Mouse (Mus musculus) hindbrain, embryonic 11.5 days (tissue): ENCODE results near the gene Fam57b. TPM values are rescaled to one million over a fixed set of nuclear protein-coding genes. Genes with fewer than 3 reads are reported as not detected.

Source experiments
- polyA plus RNA-seq: library from polyadenylated mRNA; unstranded; fragments of >200 nt; fragmentation: Nextera tagmentation; extraction: Ambion mirVana; gene quantifications from 2 replicates; pipeline ENCODE4 v1.2.1, GENCODE M21; 2014

Fam57b gene
- polyA plus RNA-seq, 1 experiment from 2014 or later, result 16.3 TPM

Other genes starting within 250 kb of the Fam57b start
- gene Eif3c, start 231.3 kb upstream of the Fam57b start, polyA plus RNA-seq, result 187 and 194 TPM in 2 replicates
- 0.35 and 0.71 TPM in 2 replicates for gene Apobr, start 212.7 kb upstream of the Fam57b start, polyA plus RNA-seq
- gene Cln3, start 211.9 kb upstream of the Fam57b start, polyA plus RNA-seq, result 25.5 and 26.7 TPM in 2 replicates
- gene Il27, start 202.7 kb upstream of the Fam57b start, polyA plus RNA-seq, result not detected in 2 replicates
- gene Nupr1, start 166.8 kb upstream of the Fam57b start, polyA plus RNA-seq, result 1.3 and 2.4 TPM in 2 replicates
- 44.8 and 49.3 TPM in 2 replicates for gene Sgf29, start 148.4 kb upstream of the Fam57b start, polyA plus RNA-seq
- 0.25 and 0.52 TPM in 2 replicates for gene Sult1a1, start 121.2 kb upstream of the Fam57b start, polyA plus RNA-seq
- 164 and 176 TPM in 2 replicates for gene Bola2, start 102.3 kb upstream of the Fam57b start, polyA plus RNA-seq
- gene Slx1b, start 101.9 kb upstream of the Fam57b start, polyA plus RNA-seq, result 9.8 and 10.7 TPM in 2 replicates
- 45.3 and 47.8 TPM in 2 replicates for gene Coro1a, start 89.9 kb upstream of the Fam57b start, polyA plus RNA-seq
- gene Mapk3, start 38.1 kb upstream of the Fam57b start, polyA plus RNA-seq, result 47.2 and 51.8 TPM in 2 replicates
- gene Gdpd3, start 31.3 kb upstream of the Fam57b start, polyA plus RNA-seq, result 0.97 and 1.4 TPM in 2 replicates
- 114 and 119 TPM in 2 replicates for gene Ypel3, start 20.7 kb upstream of the Fam57b start, polyA plus RNA-seq
- 0.25 and 0.79 TPM in 2 replicates for gene Tbx6, start 16.2 kb upstream of the Fam57b start, polyA plus RNA-seq
- 313 and 330 TPM in 2 replicates for gene Ppp4c, start 5.2 kb upstream of the Fam57b start, polyA plus RNA-seq
- gene 4930451I11Rik, start 34.0 kb downstream of the Fam57b start, polyA plus RNA-seq, result not detected in 2 replicates
- 3.4 and 3.7 TPM in 2 replicates for gene Doc2a, start 49.7 kb downstream of the Fam57b start, polyA plus RNA-seq
- gene Hirip3, start 64.3 kb downstream of the Fam57b start, polyA plus RNA-seq, result 22.0 and 25.2 TPM in 2 replicates
- 89.3 and 89.4 TPM in 2 replicates for gene Ino80e, start 64.7 kb downstream of the Fam57b start, polyA plus RNA-seq
- 27.3 and 31.2 TPM in 2 replicates for gene Taok2, start 87.0 kb downstream of the Fam57b start, polyA plus RNA-seq
- gene Tmem219, start 125.2 kb downstream of the Fam57b start, polyA plus RNA-seq, result 25.3 and 28.6 TPM in 2 replicates
- 30.1 and 33.5 TPM in 2 replicates for gene Kctd13, start 131.2 kb downstream of the Fam57b start, polyA plus RNA-seq
- 0.90 and 0.92 TPM in 2 replicates for gene Asphd1, start 151.9 kb downstream of the Fam57b start, polyA plus RNA-seq
- gene Sez6l2, start 152.9 kb downstream of the Fam57b start, polyA plus RNA-seq, result 13.2 and 14.2 TPM in 2 replicates
- 68.9 and 69.5 TPM in 2 replicates for gene Cdipt, start 178.2 kb downstream of the Fam57b start, polyA plus RNA-seq
- 0.63 and 0.93 TPM in 2 replicates for gene Cdiptos, start 178.4 kb downstream of the Fam57b start, polyA plus RNA-seq
- 3.4 and 3.5 TPM in 2 replicates for gene Mvp, start 217.0 kb downstream of the Fam57b start, polyA plus RNA-seq
- gene Pagr1b, start 218.8 kb downstream of the Fam57b start, polyA plus RNA-seq, result not detected in 2 replicates
- gene Pagr1a, start 219.7 kb downstream of the Fam57b start, polyA plus RNA-seq, result 76.1 and 78.5 TPM in 2 replicates
- gene Gm42742, start 223.4 kb downstream of the Fam57b start, polyA plus RNA-seq, result 50.4 and 53.7 TPM in 2 replicates
- gene Prrt2, start 223.5 kb downstream of the Fam57b start, polyA plus RNA-seq, result 7.2 and 7.7 TPM in 2 replicates
- gene Maz, start 229.4 kb downstream of the Fam57b start, polyA plus RNA-seq, result 69.4 and 71.4 TPM in 2 replicates
- 142 and 146 TPM in 2 replicates for gene Kif22, start 244.8 kb downstream of the Fam57b start, polyA plus RNA-seq